Mouse (Mus musculus) megakaryocyte, embryonic 14.5 days (primary cell): ENCODE measurements around the gene Amigo2.

Source experiments
- FLI1 ChIP-seq: IDR thresholded peaks from 2 replicates; pipeline ENCODE4 v1.6.1; 2012; ENCODE audit warnings: low read length, inconsistent platforms, mixed read lengths
- GATA1 ChIP-seq: IDR thresholded peaks from 3 replicates; pipeline ENCODE4 v1.6.1; 2012; ENCODE audit warnings: mixed read lengths, low read length, inconsistent platforms, borderline replicate concordance

- TF ChIP-seq GATA1 (no peak), FLI1 (no peak)
Measured at GRCm38 (mm10) chr15:97267094-97267695, 20.1 kb upstream of the Amigo2 start.
